Mouse (Mus musculus): ENCODE results near the gene B4galt2. TPM values are rescaled to one million over a fixed set of nuclear protein-coding genes. Genes with fewer than 3 reads are reported as not detected.

The B4galt2 gene
- 47.8 and 47.9 TPM in 2 replicates for polyA plus RNA-seq (2015; fragmentation: Nextera tagmentation; extraction: Ambion mirVana)

DNA sequence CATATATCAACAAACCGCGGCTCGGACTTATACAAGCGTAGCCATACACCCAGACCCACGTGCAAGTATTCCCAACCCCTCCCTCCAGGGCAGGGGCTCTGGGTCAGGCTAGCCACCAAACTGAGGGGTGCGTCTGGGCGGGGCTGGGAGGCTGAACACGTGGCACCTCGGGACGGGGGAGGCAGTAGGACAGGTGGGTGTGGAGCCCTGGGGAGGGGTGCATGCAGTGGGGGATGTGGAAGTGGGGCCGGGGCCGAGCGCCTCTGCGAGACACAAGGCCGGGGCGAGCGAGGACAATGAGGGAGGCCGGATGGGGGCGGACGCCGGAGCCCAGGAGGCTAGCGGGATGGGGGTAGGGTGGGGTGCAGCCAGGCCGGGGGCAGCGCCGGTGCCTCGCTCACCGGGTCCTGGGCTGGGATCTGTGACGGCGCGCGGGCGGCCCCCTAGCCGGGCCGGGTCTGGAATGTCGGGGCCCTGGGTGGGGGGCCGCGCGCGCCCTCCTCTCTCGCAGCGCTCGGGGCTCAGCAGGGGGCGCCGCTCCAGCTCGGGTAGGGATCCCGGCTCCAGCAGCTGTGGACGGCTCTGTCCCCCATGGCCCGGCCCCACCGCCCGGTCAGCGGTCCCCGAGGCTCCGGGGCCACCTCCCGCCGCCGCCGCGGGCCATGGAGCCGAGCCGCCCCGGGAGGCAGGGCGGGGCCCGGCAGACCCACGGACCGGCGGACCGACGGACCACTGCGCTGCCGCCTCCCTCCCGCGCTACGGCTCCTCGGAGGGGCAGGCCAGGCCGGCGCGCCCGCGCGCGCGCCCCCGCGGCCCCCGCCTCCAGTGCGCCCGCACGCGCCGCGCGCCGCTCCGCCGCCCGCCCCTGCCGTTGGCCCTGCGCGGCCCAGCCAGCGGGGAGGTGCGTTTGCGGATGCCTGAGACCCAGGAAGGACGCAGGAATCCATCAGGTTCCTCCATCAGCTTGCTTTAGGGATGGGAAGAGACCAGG, at the start of gene B4galt2:
Gene B4galt2, minus strand, starts transcription at position 787 of the 991 bp plus-strand sequence.
- peak within 1 kb of the TSS; percentile 74 for H3K27ac ChIP-seq (ENCODE audit: low read length)
- H3K4me1 ChIP-seq (replicated peaks; ENCODE audit: control insufficient read depth, insufficient read depth, low read length): peaks cover 53% of the 10 kb centered on the region
- H3K9me3 ChIP-seq (ENCODE audit: control insufficient read depth, low read length): no peaks in the 10 kb centered on the region
- H3K27me3 ChIP-seq (replicated peaks; ENCODE audit: control insufficient read depth, insufficient read depth, low read length): no peaks in the 10 kb centered on the region
- peaks cover 9% of the 10 kb centered on the region; the same call in 1 of the 2 replicates for H3K36me3 ChIP-seq (ENCODE audit: control insufficient read depth, insufficient read depth)
- H3K4me3 ChIP-seq (replicated peaks; ENCODE audit: low read length): peak within 1 kb of the TSS; percentile 82
- peak within 1 kb of the TSS; percentile 95 for H3K9ac ChIP-seq (replicated peaks; ENCODE audit: low read depth, low read length)
- under 1% methylated on average over 85 of the region's 103 CpGs for WGBS
- H3K4me2 ChIP-seq (ENCODE audit: low read length): peak within 1 kb of the TSS; percentile 74
- peak; percentile 55 for ATAC-seq

GRCm38 (mm10) chr4:117929391-117929881, 46.1 kb upstream of the B4galt2 start, which contains the start of gene Artn:
Gene Artn, minus strand, starts transcription at chr4:117929763.
- peaks cover 27% of the 10 kb centered on the region for H3K4me1 ChIP-seq (replicated peaks; ENCODE audit: control insufficient read depth, insufficient read depth, low read length)
- H3K27me3 ChIP-seq (replicated peaks; ENCODE audit: control insufficient read depth, insufficient read depth, low read length): peaks cover 39% of the 10 kb centered on the region
- no peak within 1 kb of the TSS for H3K27ac ChIP-seq (ENCODE audit: low read length)
- H3K36me3 ChIP-seq (ENCODE audit: control insufficient read depth, insufficient read depth): no peaks in the 10 kb centered on the region
- ATAC-seq: no peak
- peak within 1 kb of the TSS; percentile 9 for H3K4me3 ChIP-seq (replicated peaks; ENCODE audit: low read length)
- WGBS: 0% methylated on average over 33 of the region's 33 CpGs
- peak within 1 kb of the TSS; percentile 28; the same call in 1 of the 2 replicates for H3K9ac ChIP-seq (replicated peaks; ENCODE audit: low read depth, low read length)
- no peaks in the 10 kb centered on the region for H3K9me3 ChIP-seq (ENCODE audit: control insufficient read depth, low read length)
- peak within 1 kb of the TSS; percentile 52 for H3K4me2 ChIP-seq (ENCODE audit: low read length)

- Histone ChIP-seq H3K27me3 (replicated peaks; ENCODE audit: control insufficient read depth, insufficient read depth, low read length) (peaks cover 39% of the 10 kb centered on the region), H3K4me1 (replicated peaks; ENCODE audit: control insufficient read depth, insufficient read depth, low read length) (peaks cover 27% of the 10 kb centered on the region), H3K27ac (ENCODE audit: low read length) (no peak overlapping the region), H3K4me3 (replicated peaks; ENCODE audit: low read length) (no peak overlapping the region), H3K9ac (replicated peaks; ENCODE audit: low read depth, low read length) (no peak overlapping the region; the same call in 1 of the 2 replicates), H3K9me3 (ENCODE audit: control insufficient read depth, low read length) (no peaks in the 10 kb centered on the region), H3K4me2 (ENCODE audit: low read length) (peak overlapping the region; percentile 52), H3K36me3 (ENCODE audit: control insufficient read depth, insufficient read depth) (no peaks in the 10 kb centered on the region)
- 3% methylated on average over 13 of the region's 13 CpGs for WGBS
- peak; percentile 17 for ATAC-seq
These were observed 45.5 kb upstream of the B4galt2 start for GRCm38 (mm10) chr4:117928699-117929241.

GRCm38 (mm10) chr4:117928234-117928633, 44.9 kb upstream of the B4galt2 start:
- no peaks in the 10 kb centered on the region for H3K36me3 ChIP-seq (ENCODE audit: control insufficient read depth, insufficient read depth)
- WGBS: 14% methylated on average over 6 of the region's 6 CpGs
- H3K27me3 ChIP-seq (replicated peaks; ENCODE audit: control insufficient read depth, insufficient read depth, low read length): peaks cover 39% of the 10 kb centered on the region
- H3K9ac ChIP-seq (replicated peaks; ENCODE audit: low read depth, low read length): no peak overlapping the region
- H3K4me1 ChIP-seq (replicated peaks; ENCODE audit: control insufficient read depth, insufficient read depth, low read length): peaks cover 27% of the 10 kb centered on the region
- no peak overlapping the region for H3K27ac ChIP-seq (ENCODE audit: low read length)
- no peak overlapping the region for H3K4me2 ChIP-seq (ENCODE audit: low read length)
- no peaks in the 10 kb centered on the region for H3K9me3 ChIP-seq (ENCODE audit: control insufficient read depth, low read length)
- H3K4me3 ChIP-seq (replicated peaks; ENCODE audit: low read length): no peak overlapping the region
- peak; percentile 41; the same call in 1 of the 2 replicates for ATAC-seq

DNA sequence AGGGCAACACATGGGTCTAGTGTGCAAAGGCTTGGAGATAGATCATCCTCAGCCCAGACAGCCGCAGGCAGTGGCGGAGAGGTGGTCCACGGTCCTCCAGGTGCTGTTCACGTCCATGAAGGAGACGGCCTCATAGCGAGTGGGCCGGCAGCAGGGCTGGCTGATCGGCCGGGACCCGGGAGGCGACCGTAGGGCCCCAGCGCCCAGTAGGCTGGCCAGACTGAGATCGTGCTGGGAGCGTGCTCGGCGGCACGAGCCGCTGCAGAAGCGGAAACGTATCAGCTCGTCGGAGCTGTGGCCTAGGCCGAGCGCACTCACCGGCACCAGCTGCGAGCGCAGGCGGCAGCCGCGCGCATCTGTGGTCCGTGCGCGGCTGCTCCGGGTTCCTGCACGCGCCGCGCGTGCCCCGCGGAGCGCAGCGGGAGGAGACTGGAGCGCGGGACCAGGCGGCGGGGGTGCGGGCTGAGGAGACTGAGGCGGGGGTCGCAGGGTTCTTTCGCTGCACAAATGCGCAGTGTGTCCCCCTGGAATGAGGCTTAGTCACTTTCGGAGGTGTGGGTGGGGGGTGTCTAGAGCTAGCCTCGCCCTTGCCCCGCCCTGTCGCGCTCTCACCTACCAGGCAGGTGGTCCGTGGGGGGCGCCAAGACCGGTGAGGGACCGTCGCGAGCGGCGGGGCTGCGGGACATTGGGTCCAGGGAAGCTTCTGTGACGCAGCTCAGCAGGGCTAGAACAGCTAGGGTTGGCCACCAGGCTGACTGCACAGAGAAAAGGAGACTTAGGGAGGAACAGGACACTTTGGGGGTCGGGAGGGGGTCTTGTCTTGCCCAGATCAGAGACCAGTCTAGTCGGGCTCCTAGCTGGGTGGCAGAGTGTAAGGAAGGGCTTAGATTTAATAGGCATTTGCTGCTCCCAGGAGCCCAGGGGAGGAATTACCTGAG, 43.5 kb upstream of the B4galt2 start:
- H3K4me3 ChIP-seq (replicated peaks; ENCODE audit: low read length): peak overlapping the region; percentile 53
- H3K4me2 ChIP-seq (ENCODE audit: low read length): peak overlapping the region; percentile 97
- H3K9ac ChIP-seq (replicated peaks; ENCODE audit: low read depth, low read length): peak overlapping the region; percentile 68
- H3K4me1 ChIP-seq (replicated peaks; ENCODE audit: control insufficient read depth, insufficient read depth, low read length): peaks cover 27% of the 10 kb centered on the region
- ATAC-seq: peak; percentile 78
- H3K36me3 ChIP-seq (ENCODE audit: control insufficient read depth, insufficient read depth): no peaks in the 10 kb centered on the region
- H3K27me3 ChIP-seq (replicated peaks; ENCODE audit: control insufficient read depth, insufficient read depth, low read length): peaks cover 39% of the 10 kb centered on the region
- H3K27ac ChIP-seq (ENCODE audit: low read length): no peak overlapping the region
- no peaks in the 10 kb centered on the region for H3K9me3 ChIP-seq (ENCODE audit: control insufficient read depth, low read length)
- 1% methylated on average over 59 of the region's 71 CpGs for WGBS

- 57% methylated on average over 6 of the region's 6 CpGs for whole genome bisulfite sequencing
- H3K27me3 ChIP-seq (replicated peaks; ENCODE audit: control insufficient read depth, insufficient read depth, low read length): peaks cover 32% of the 10 kb centered on the region
These were observed 41.6 kb upstream of the B4galt2 start for GRCm38 (mm10) chr4:117924916-117925315.

GRCm38 (mm10) chr4:117923450-117923849, 40.2 kb upstream of the B4galt2 start:
- no peak for ATAC-seq
- Histone ChIP-seq H3K4me2 (ENCODE audit: low read length) (no peak overlapping the region), H3K9ac (replicated peaks; ENCODE audit: low read depth, low read length) (no peak overlapping the region), H3K27ac (ENCODE audit: low read length) (no peak overlapping the region), H3K4me3 (replicated peaks; ENCODE audit: low read length) (no peak overlapping the region), H3K36me3 (ENCODE audit: control insufficient read depth, insufficient read depth) (no peaks in the 10 kb centered on the region), H3K27me3 (replicated peaks; ENCODE audit: control insufficient read depth, insufficient read depth, low read length) (peaks cover 21% of the 10 kb centered on the region), H3K4me1 (replicated peaks; ENCODE audit: control insufficient read depth, insufficient read depth, low read length) (peaks cover 15% of the 10 kb centered on the region), H3K9me3 (ENCODE audit: control insufficient read depth, low read length) (no peaks in the 10 kb centered on the region)
- WGBS: 59% methylated on average over 2 of the region's 2 CpGs

More at GRCm38 (mm10) chr4:117924916-117925315, 41.6 kb upstream of the B4galt2 start:
- no peak overlapping the region for H3K27ac ChIP-seq (ENCODE audit: low read length)
- no peak overlapping the region for H3K4me3 ChIP-seq (replicated peaks; ENCODE audit: low read length)
- peaks cover 27% of the 10 kb centered on the region for H3K4me1 ChIP-seq (replicated peaks; ENCODE audit: control insufficient read depth, insufficient read depth, low read length)
- H3K9ac ChIP-seq (replicated peaks; ENCODE audit: low read depth, low read length): no peak overlapping the region
- H3K36me3 ChIP-seq (ENCODE audit: control insufficient read depth, insufficient read depth): no peaks in the 10 kb centered on the region
- no peak for ATAC-seq
- H3K9me3 ChIP-seq (ENCODE audit: control insufficient read depth, low read length): no peaks in the 10 kb centered on the region
- H3K4me2 ChIP-seq (ENCODE audit: low read length): no peak overlapping the region

DNA sequence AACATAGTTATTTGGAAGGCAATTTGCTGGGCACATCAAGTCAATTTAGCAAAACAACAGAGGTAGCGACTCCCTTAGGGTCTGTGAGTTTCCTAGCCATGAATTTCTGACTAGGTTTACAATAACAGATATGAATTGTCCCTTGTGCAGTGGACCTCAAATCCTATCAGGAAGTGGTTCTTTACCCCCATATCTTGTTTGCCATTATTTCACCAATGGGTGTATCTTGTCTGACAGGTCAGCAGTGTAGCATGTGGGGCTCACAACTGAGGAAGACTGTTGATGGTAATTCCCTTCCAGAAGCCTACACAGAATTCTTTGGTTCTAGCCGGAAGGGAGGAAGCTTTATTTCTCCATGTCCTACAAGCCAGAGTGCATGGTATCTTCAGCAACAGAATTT, 38.1 kb upstream of the B4galt2 start:
- no peak overlapping the region for H3K27ac ChIP-seq (ENCODE audit: low read length)
- H3K9me3 ChIP-seq (ENCODE audit: control insufficient read depth, low read length): no peaks in the 10 kb centered on the region
- ATAC-seq: no peak
- 84% methylated on average over 2 of the region's 2 CpGs for WGBS
- no peak overlapping the region for H3K4me3 ChIP-seq (replicated peaks; ENCODE audit: low read length)
- peaks cover 1% of the 10 kb centered on the region for H3K4me1 ChIP-seq (replicated peaks; ENCODE audit: control insufficient read depth, insufficient read depth, low read length)
- H3K9ac ChIP-seq (replicated peaks; ENCODE audit: low read depth, low read length): no peak overlapping the region
- H3K27me3 ChIP-seq (replicated peaks; ENCODE audit: control insufficient read depth, insufficient read depth, low read length): peaks cover 8% of the 10 kb centered on the region; the same call in 1 of the 2 replicates
- no peak overlapping the region for H3K4me2 ChIP-seq (ENCODE audit: low read length)
- no peaks in the 10 kb centered on the region for H3K36me3 ChIP-seq (ENCODE audit: control insufficient read depth, insufficient read depth)

All from forebrain, embryonic 16.5 days (tissue).